Mouse (Mus musculus) kidney, adult 18-20 months (tissue): ENCODE data around the gene Sgcg.
A peak's percentile ranks its signal among the peaks of the same experiment; 100 is the strongest.

ENCODE experiments used
- DNase-seq: peaks from one replicate; pipeline ENCODE4 v3.0.0; 2021

Sgcg gene

GRCm38 (mm10) chr14:61232016-61232568 is 26.2 kb downstream of the Sgcg start:
- no peak for DNase-seq

GRCm38 (mm10) chr14:61230179-61230578 is 28.1 kb downstream of the Sgcg start:
- no peak for DNase-seq

DNA sequence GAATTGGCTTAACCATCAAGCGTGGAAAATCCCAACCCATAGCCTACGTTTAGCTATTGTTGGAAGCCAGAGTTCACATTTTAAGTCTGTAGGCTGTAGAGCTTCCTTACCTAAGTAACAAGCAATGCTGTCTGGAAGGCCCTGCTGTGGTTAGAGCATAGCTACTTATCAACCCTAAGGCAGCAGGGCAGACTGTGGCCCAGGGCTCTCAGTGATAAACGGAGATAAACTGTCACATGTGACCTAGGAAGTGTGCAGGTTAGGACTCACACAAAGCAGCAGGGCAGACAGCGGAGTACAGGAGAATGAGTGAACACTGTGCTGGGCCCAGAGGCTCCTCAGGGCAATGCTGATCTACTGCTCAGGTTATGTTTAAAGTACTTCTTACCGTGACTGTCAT is 28.5 kb downstream of the Sgcg start:
- DNase-seq, result no peak

- DNase-seq, result no peak
Measured at GRCm38 (mm10) chr14:61226151-61226550, 32.1 kb downstream of the Sgcg start.

- DNase-seq, result no peak
Measured at GRCm38 (mm10) chr14:61224387-61225077, 33.8 kb downstream of the Sgcg start.

GRCm38 (mm10) chr14:61223740-61224139 is 34.5 kb downstream of the Sgcg start:
- no peak for DNase-seq

DNA sequence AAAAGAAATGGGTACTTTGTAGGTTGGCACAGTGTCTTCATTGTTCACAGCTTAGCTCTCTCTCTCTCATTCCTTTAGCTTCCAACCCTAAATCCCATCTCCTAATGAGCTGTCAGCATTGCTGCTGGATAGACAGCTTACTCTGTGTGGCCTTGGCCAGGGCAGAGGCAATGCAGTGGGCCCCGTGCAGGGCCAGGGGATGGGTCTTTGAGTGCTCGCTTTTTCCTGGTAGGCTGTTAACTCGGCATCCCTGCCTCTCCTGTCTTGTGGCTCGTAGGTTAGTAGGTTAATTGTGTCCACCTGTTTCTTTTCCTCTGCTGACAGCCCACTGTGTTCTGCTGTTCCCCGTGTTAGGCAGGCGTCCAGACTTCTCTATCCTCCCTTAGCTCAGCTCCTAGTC is 35.8 kb downstream of the Sgcg start:
- no peak for DNase-seq

DNA sequence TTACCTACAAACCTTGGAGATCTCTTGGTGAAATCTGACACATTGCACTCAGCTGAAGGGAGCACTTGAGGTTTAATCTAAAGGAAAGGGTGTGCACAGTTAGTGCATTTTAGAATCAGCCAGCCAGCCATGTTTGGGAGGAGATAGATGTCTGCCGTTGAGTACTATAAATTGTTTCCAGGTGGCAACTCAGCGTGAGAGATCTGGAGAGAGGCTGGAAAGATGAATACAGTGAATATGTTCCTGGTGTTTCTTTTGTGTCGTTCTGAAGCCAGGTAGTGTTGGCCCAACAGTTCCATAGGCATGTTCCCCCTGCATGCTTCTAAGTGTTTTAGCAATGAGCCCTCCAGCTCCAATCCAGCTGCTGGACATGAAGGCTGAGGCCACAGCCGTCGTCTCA is 37.1 kb downstream of the Sgcg start:
- DNase-seq, result no peak

DNA sequence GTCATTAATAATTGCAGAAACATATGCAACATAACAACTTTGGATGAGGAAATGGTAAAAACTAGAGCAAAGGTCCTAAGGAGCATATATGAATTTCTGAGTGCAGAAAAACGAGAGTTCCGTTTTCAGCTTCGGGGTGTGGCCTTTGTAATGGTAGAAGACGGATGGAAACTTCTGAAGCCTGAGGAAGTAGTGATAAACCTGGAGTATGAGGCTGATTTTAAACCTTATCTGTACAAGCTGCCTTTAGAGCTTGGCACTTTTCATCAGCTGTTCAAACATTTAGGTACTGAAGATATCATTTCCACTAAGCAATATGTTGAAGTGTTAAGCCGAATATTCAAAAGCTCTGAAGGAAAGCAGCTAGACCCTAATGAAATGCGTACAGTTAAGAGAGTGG is 46.5 kb downstream of the Sgcg start:
- no peak for DNase-seq

GRCm38 (mm10) chr14:61210111-61210510 is 48.2 kb downstream of the Sgcg start:
- DNase-seq, result no peak

DNA sequence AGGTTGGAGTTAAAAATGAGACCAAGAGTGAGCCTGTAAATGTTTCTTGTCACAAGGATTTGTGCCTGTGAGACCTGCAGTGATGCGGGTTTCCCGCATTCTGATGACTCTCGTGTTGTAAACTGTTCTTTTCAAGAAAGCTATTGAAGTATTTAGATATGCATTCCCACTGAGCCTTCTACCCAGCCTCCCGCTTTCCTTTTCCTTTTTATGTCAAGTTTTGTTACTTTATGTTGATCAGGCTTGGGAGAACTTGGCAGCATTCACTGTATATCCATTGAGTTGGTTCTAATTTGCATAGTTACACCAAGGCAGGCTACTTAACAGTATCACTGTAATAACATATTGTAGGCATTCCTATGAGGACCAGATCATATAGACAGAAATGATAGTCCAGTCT is 63.9 kb downstream of the Sgcg start:
- no peak for DNase-seq

GRCm38 (mm10) chr14:61192326-61192725 is 66.0 kb downstream of the Sgcg start:
- no peak for DNase-seq

DNA sequence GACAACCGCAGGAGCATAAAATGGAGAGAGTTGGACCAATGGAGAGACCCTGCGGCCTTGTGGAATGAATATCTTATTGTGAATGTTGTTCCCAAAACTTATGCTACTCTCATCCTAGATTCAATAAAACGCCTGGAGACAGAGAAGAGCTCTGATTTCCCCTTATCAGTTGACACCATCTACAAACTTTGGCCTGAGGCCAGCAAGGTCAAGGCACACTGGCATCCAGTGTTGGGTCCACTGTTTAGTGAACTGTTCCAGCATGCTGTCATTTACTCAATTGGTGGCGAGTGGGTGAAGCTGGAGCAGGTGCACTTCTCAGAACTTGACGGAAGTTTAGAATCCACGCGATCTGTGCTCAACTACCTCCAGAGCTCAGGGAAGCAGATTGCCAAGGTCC is 66.4 kb downstream of the Sgcg start:
- DNase-seq, result no peak

DNA sequence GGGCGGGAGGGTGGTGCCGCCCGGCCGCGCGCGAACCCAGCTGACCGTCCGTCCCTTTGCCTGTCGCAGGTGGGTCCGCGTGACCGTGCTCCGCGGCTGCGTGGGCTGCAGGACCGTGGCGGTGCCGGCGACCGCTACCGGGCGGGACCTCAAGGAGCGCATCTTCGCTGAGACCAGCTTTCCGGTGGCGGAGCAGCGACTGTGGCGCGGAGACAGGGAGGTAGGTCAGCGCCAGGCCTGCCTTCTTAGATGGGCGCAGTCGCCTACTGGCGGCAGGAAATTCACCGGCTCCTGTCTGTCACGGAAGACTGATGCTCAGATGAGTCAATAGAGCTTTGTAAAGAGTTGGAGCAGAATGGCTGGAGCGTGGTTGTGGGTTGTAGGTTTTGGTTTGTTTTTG is 85.1 kb downstream of the Sgcg start:
- DNase-seq, result no peak

DNA sequence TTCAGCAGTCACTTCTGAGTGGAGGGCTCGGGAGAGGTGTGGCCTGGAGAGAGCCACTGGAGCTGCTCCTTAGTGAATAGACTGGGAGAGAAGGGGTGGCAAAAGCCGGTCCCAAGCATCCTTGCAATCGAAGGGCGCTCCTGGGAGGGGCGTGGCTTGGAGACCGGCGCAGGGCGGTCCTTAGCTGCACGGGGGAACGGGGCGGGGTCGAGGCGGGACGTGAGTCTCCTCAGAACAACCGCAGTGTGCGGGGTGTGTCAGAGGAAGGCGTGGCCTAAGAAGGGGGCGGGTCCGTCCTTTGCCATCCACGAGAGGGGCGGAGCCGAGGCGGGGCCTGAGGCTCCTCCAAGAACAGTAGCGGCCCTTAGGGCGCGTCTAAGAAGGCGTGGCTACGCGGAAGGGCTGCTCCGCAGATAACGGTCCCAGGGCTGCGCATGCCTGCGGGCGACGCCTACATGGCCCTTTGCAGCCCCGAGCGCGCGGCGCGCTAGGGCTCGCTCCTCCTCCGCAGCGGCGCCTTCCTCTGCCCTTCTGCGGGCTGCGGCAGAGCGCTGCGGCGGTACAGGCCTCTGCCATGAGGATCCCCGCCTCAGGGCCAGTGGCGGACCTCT is 85.6 kb downstream of the Sgcg start:
- peak; percentile 99 for DNase-seq

DNA sequence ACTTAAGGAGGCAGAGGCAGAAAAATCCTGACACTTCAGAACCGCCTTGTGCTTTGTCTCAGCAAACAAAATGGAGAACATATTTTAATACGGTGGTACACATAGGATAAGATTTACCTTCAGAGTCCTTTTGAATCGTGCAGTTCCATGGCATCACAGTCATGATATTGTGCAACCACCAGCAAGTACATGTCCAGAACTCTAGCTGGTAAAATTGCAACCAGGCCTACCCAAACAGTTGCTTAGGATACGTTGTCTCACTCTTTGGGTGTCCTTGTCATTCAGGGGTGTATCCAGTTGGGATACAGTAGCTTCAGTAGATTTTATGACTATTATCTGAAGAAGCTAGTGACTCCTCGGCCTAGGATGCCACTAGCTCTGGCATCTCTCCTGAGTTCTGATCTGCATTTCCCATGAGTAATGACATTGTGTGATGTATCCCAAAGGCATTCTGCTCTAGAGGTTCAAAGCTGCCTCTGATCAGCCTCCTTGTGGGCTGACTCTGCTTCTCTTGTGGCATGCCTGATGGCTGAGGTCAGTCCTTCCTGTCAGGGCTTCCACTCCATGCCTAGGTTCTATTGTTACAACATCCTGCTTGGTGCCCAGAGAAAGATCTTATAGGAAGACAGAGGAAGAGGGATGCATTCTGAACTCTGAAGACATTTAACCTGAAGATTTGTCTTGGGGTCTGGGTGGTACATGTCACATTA is 86.9 kb downstream of the Sgcg start:
- DNase-seq, result no peak
